Mouse (Mus musculus) CD4-positive naive resting alpha-beta T cell, adult 57 days (primary cell): ENCODE data around the gene Usp33. TPM values are rescaled to one million over a fixed set of nuclear protein-coding genes. Genes with fewer than 3 reads are reported as not detected.

ENCODE experiments used
- total RNA-seq: library from RNA; stranded (reverse); gene quantifications from one replicate; pipeline ENCODE4 v1.2.4, GENCODE M21; 2023

Usp33 gene
- 63.6 TPM for total RNA-seq

DNA sequence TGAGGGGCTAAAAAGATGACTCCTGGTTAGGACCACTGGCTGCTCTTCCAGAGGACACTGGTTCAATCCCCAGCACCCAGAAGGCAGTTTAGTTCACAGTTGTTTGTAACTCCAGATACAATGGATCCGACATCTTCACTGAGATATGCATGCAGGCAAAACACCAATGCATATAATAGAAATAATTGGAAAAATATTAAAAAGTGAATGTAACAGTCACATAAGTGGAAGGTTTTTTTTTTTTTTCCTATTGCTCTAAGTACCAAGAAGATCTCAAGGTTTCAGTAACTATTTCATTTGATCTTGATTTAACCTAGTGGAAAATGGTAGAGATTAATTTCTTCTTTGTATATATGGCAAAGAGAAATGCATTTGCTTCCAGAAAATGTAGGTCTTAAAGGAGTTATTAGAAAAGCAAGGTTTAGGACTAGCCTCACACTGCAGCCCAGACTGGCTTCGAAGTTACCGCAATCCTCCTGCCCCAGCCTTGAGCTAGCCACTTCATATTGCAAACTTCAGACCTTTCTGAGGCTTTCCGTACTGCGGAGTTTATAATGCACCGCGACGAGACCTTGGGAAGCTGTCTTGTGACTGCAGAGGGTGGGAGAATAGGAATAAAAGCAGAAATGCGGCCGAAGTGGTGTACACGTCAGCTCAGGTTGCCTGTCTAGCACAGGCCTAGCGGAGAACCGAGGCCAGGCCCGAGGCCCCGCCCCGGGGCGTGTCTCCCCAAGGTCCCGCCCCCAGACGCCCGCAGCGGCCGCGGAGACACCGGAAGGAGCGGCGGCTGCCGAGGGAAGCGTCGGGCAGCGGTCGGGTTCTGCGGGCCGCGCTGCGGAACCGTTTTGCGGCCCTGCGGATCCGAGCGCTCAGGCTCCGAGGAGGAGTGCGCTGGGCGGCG lies at the start of gene Usp33:
Usp33 (plus strand) TSS at position 747 of the 901 bp plus-strand sequence.

DNA sequence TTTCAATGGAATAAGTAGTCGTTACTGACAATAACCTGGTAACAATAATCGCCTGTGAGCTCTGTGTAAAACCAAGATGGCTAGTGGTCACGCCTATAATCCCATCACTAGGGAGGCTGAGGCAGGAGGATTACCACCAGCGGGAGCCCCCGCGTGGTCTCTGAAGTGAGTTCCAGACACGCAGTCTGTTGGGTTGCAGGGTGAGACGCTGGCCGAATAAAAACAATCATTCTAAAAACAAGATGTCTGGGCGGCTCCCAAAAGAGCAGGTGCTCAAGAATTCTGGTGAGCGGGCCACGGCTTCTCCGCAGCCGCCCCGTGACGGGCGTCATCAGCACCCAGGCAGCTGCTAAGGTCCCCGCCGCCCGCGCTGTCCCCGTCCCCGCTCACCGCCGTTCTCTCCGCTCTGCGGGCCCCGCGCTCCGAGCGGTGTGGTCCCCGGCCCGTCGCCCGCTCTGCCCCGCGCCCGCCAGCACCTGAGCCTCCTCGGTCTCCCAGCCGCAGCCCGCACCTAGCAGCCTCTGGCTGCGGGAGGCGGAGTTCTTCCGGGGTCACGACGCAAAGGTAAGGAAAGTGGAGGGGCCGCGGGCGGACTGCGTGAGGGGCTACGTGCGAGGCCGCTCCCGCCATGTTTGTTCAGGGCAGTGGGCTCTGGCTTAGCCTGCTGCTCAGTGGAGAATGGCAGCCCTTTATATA lies 6.3 kb upstream of the Usp33 start, which contains the start of gene Miga1:
Miga1 (minus strand) TSS at position 546 of the 696 bp plus-strand sequence.

DNA sequence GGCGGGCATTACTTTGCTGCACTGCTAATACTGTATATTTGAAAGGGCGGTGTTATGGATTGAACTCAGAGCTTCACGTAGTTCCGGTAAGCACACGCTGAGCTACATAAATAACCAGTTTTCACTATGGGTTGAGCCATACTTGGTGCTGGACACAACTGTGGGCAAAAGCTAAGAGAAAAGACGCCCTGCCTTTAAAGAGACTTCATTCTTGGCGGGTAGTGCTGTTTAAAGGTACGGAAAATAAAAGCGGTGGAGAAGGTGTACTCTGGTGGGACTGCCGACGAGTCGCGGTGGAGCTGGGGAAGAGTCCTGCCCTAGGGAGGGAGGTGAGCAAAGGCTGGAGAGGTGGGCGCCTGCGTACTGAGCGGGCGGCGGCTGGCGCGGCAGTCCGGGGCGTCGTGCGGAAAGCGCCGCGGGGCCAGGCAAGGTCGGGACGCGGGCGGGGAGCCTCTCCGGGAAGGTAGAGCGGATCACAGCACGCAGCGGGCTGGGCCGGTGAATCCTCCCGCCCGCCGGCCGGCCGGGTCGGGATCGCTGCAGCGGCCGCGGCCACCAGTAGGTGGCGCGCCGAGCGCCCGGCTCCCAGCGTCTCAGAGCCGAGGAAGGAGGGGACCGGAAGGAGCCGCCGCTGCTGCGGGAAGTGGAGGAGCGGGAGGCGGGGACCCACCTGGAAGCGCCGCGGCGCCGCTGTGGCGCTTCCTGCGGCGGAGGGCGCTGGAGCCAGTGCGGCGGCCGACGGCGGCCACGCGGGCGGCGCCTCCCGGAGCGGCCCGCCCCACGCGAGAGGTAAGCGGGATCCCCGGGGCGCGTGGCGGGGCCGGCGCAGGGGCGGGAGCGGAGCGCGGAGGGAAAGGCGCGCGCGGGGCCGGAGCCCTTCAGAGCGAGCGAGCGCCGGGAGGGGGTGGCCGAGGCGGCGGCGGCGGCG lies 49.3 kb downstream of the Usp33 start, which contains the start of gene Zzz3:
Zzz3 (plus strand) TSS at position 124 of the 928 bp plus-strand sequence.

Other genes starting within 250 kb of the Usp33 start
- 0.35 TPM for gene Gipc2, start 180.2 kb upstream of the Usp33 start, total RNA-seq
- gene Dnajb4, start 136.2 kb upstream of the Usp33 start, total RNA-seq: 55.7 TPM
- gene Fubp1, start 136.1 kb upstream of the Usp33 start, total RNA-seq: 294 TPM
- not detected for gene Nexn, start 80.1 kb upstream of the Usp33 start, total RNA-seq
- gene Miga1, start 6.1 kb upstream of the Usp33 start, total RNA-seq: 16.2 TPM
- 76.4 TPM for gene Zzz3, start 49.0 kb downstream of the Usp33 start, total RNA-seq